Mouse (Mus musculus) MEL (cell line): ENCODE data around the gene Trim63.

Source experiments
- CTCF ChIP-seq, 3 experiments: IDR thresholded peaks in 2 of 3; conservative IDR thresholded peaks in 1 of 3; 2 replicates each; pipeline ENCODE4 v1.5.1; 2011 to 2012; ENCODE audit warnings: low read length in 3 of 3, low read depth in 2 of 3, mild to moderate bottlenecking in 2 of 3, improper control_type of control experiment in 1 of 3, inconsistent platforms in 1 of 3, mixed read lengths in 1 of 3, moderate library complexity in 1 of 3; ENCODE audit not compliant: control insufficient read depth in 1 of 3, insufficient read depth in 1 of 3, poor library complexity in 1 of 3, severe bottlenecking in 1 of 3
- RAD21 ChIP-seq: IDR thresholded peaks from 2 replicates; pipeline ENCODE4 v1.6.1; 2011; ENCODE audit warnings: mild to moderate bottlenecking, low read depth, low read length, improper control_type of control experiment

GRCm38 (mm10) chr4:134348545-134348944 is 33.6 kb downstream of the Trim63 start:
- no peak for TF ChIP-seq CTCF (IDR thresholded peaks at IDR 0.05 in 2 of 3, conservative IDR thresholded peaks at IDR 0.05 in 1 of 3; ENCODE audit: control insufficient read depth in 1 of 3, insufficient read depth in 1 of 3, low read depth in 2 of 3, low read length in 3 of 3, poor library complexity in 1 of 3, severe bottlenecking in 1 of 3)
- TF ChIP-seq RAD21, result no peak
